ENCODE assay signal across 24 mouse cellular contexts in genomic region chr9:25556008-25556407, GRCm38 (mm10).
DNase-seq lines count a peak whose midpoint lies in the region; ATAC-seq and TF ChIP-seq lines count a peak whose summit lies in the region.
"Had no signal": no experiment of that assay in that cellular context is flagged by ENCODE, and none has a peak within 500 bp of the region (broad histone marks: within the 10 kb centered on the region; RNA-seq: fewer than 3 reads in every experiment).

No protein-coding gene starts in this region.

- intact Hi-C loops in heart, adult 2 months (cut with DNase I) = loop anchor here (2.0 to 5.0 kb wide), 3 partner anchors 17 to 69 kb away; no protein-coding TSS in a partner anchor

- no peak overlapping the region for H3K9ac ChIP-seq in heart, adult 2 months (ENCODE audit: low read depth, low read length)
- H3K9ac ChIP-seq: forebrain, embryonic 13.5 days; heart, embryonic 13.5 days; hindbrain, embryonic 13.5 days; intestine, embryonic 15.5 days had no signal

- no peaks in the 10 kb centered on the region for H3K27me3 ChIP-seq in heart, adult 2 months (ENCODE audit: control insufficient read depth, insufficient read depth, low read length)
- H3K27me3 ChIP-seq: forebrain, embryonic 13.5 days; heart, embryonic 13.5 days; hindbrain, embryonic 13.5 days; intestine, embryonic 15.5 days had no signal

- TF ChIP-seq CTCF in heart, adult 2 months (IDR thresholded peaks at IDR 0.05) = no peak

- H3K79me2 ChIP-seq in heart, adult 2 months (replicated peaks; ENCODE audit: control insufficient read depth, insufficient read depth, low read length) = 0 out of 2 replicates have a peak, but pooled peaks cover 2% of the 10 kb centered on the region

- ATAC-seq in frontal cortex, adult (ENCODE audit: low TSS enrichment) = peak; percentile 88
- ATAC-seq: activated CD4-positive, CD25-positive, alpha-beta regulatory T cell, adult 4 months; forebrain, embryonic 13.5 days; forebrain, embryonic 16.5 days; hindbrain, embryonic 16.5 days; intestine, embryonic 15.5 days had no signal

- TF ChIP-seq EP300 in heart, adult 2 months (IDR thresholded peaks at IDR 0.05; ENCODE audit: insufficient read depth, low read depth, low read length) = no peak

- H3K4me1 ChIP-seq in heart, adult 2 months (ENCODE audit: control insufficient read depth, insufficient read depth, low read length) = peaks cover 26% of the 10 kb centered on the region
- H3K4me1 ChIP-seq: forebrain, embryonic 10.5 days; forebrain, embryonic 13.5 days; hindbrain, embryonic 10.5 days; hindbrain, embryonic 13.5 days; intestine, embryonic 15.5 days had no signal

- no peak for DNase-seq in frontal cortex, postnatal 25 days (ENCODE audit: low spot score in 2 of 2)
- no peak for DNase-seq in heart, adult 2 months
- no peak for DNase-seq in heart, postnatal 4 days
- peak; percentile 25 for DNase-seq in right cerebral cortex, adult 18-20 months
- no peak for DNase-seq in right cerebral cortex, postnatal 14 days
- DNase-seq in lung, adult 18-20 months = no peak
- DNase-seq in thymus, postnatal 0 days (ENCODE audit: low spot score) = no peak
- DNase-seq: adrenal gland, adult 8-10 months; adrenal gland, postnatal 25 days; cerebellum, adult 11 months; cerebellum, adult 2 months; cerebellum, postnatal 10 days; gastrocnemius, postnatal 10 days had no signal

- peak overlapping the region; percentile 51 for H3K27ac ChIP-seq in heart, adult 2 months
- H3K27ac ChIP-seq: forebrain, embryonic 10.5 days; forebrain, embryonic 13.5 days; heart, embryonic 13.5 days; hindbrain, embryonic 10.5 days; hindbrain, embryonic 13.5 days; intestine, embryonic 15.5 days had no signal

- WGBS in heart, adult 2 months = 74% methylated on average over 3 of the region's 3 CpGs

- peaks cover 23% of the 10 kb centered on the region for H3K36me3 ChIP-seq in heart, adult 2 months (ENCODE audit: control insufficient read depth, insufficient read depth, low read length)
- H3K36me3 ChIP-seq: forebrain, embryonic 10.5 days; heart, embryonic 10.5 days; heart, embryonic 13.5 days; hindbrain, embryonic 10.5 days; hindbrain, embryonic 13.5 days; intestine, embryonic 15.5 days had no signal

- H3K4me3 ChIP-seq in heart, adult 2 months = no peak overlapping the region
- H3K4me3 ChIP-seq: forebrain, embryonic 10.5 days; forebrain, embryonic 13.5 days; heart, embryonic 10.5 days; heart, embryonic 13.5 days; hindbrain, embryonic 10.5 days; hindbrain, embryonic 13.5 days; intestine, embryonic 15.5 days had no signal

- TF ChIP-seq POLR2A in heart, adult 2 months (IDR thresholded peaks at IDR 0.05; ENCODE audit: insufficient read depth, low read depth, low read length) = no peak
